Mouse (Mus musculus) urinary bladder, postnatal 14 days (tissue): ENCODE measurements around the gene Ssc4d.

Experiments
- DNase-seq: peaks from one replicate; pipeline ENCODE4 v3.0.0; 2021; ENCODE audit warnings: low spot score

Gene Ssc4d

DNA sequence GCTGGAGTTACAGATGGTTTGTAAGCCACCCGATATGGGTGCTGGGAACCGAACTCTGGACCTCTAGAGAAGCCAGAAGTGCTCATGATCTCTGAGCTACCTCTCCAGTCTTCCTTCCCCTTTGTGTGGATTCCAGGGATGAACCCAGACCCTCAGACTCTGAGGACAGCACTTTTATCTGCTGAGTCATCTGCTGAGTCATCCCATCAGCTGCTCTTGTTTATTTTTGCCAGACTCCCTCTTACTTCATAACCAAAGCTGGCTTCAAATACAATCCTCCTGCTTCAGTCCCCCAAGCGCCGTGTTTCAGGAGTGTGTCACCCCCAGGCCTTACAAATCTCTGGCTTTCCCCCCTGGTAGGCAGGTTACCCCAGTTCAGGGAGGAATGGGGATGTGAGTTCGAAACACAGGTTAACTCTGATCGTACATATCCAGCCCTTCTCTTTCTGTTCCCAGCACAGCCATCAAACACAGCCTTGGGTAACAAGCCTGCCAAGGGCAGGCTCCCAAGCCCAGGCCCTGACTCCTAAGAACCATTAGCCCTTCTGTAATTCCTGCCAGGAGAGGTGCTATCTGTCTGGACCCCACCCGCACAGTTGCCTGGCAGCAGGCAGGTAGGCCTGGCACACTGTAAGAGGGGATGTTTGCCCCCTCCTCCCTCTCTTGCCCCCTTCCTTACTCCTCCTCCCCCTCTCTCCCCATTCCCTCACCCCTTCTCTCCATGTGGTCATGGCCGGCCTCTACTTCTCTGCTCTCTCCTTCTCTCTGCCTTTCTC lies 1.8 kb upstream of the Ssc4d start:
- DNase-seq: no peak

GRCm38 (mm10) chr5:135971876-135972275 lies 2.5 kb downstream of the Ssc4d start:
- no peak for DNase-seq

DNA sequence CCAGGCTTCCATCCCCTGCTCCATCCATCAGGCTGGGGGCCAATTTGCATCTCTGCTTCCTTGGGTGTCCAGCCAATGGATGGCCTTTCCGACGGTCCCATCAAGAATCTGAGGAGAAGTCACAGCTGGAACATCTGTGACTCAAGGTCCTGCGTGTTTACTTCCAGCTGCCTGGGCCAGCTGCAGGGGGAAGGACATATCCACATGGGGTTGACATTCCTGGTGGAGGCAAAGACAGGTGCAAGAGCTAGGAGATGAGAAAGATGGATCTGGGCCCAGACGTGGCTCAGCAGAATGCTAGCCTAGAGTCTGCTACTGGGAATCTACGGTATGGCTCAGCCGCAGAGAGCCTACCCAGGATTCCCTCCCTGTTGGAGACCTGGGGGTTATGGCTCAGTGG lies 4.1 kb downstream of the Ssc4d start:
- no peak for DNase-seq

DNA sequence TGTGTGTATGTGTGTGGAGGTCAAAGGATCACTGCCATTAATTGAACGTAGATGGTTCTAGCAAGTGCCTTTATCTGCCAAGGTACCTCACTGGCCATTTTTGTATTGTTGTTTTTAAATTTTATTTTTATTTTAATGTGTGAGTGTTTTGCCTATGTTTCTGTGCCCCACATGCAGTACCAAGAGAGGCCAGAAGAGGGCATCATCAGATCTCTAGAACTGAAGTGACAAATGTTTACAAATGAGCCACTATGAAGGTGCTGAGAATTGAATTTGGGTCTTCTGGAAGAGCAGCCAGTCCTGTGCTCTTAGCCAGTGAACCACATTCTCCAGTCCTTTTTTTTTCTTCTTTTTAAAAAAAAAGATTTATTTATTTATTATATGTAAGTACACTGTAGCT lies 5.5 kb downstream of the Ssc4d start:
- peak; percentile 48 for DNase-seq

DNA sequence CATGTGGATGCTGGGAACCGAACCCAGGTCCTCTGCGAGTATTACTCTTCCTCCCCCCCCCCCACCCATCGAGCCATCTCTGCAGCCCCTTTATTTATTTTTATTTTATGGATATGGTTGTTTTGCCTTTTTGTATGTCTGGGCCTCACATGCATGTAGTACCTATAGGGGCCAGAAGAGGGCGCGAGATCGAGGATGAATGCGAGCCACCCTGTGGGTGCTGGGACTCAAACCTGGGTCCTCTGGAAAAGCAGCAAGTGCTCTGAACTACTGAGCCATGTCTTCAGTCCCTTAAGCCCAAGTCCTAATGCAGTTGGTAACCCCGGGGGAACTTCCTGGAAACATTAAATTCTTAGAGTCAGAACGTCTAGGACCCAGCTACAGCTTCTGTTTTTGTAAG lies 7.5 kb downstream of the Ssc4d start:
- DNase-seq: no peak

DNA sequence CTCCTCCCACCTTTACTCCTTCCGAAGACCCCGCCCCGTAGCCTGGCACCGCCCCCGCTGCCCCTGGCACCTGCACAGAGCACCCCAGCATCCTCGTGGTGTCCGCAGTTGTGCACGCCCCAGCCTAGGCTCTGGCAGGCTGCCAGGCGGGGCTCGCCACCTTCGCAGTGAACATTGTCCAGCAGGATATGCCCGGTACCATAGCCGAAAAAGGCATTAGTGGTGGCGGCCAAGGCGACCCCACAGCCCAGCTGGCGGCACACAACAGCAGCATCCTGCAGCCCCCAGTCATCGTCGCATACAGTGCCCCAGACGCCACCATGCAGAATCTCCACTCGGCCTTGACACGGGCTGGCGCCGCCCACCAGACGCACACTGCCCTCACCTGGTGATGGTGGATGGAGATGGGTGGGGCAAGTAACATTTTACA lies 8.8 kb downstream of the Ssc4d start:
- peak; percentile 59 for DNase-seq

DNA sequence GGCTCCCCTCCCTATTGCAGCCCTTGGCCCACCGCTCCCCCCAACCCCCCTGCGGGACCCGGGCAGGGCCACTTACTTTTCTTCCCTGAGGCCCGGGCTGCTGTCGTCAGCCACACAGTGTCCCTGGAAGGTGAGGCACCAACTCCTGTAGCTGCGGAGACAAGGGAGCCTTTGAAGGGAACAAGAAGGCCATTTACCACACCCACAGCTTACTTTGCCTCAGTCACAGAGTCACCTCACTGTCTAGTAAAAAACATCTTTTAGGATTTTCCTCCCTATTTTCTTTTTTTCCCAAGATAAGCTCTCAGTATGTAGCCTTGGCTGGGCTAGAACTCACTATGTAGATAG lies 11.1 kb downstream of the Ssc4d start:
- no peak for DNase-seq

GRCm38 (mm10) chr5:135962492-135963279 lies 11.6 kb downstream of the Ssc4d start:
- DNase-seq: peak; percentile 99

DNA sequence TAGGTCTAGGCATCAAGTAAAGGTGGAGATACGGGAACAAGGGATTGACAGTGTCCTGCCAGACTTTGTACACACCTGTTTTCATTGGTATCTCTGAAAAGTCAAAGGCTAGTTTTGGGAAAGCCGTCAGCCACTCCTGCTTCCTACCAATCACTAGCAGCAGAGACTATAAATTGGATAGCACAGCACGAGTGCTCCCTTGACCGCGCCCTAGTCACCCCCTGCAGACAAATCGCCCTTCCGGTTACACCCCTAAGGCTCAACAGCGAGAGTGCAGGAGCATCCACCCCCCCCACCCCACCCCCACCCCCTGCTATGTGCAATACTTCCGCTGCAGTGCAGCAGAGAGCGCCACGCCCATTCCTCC lies 12.2 kb downstream of the Ssc4d start:
- DNase-seq: no peak

GRCm38 (mm10) chr5:135960909-135961635 lies 13.3 kb downstream of the Ssc4d start:
- DNase-seq: no peak

- peak; percentile 14 for DNase-seq
Observed at GRCm38 (mm10) chr5:135959911-135960310, 14.4 kb downstream of the Ssc4d start.

DNA sequence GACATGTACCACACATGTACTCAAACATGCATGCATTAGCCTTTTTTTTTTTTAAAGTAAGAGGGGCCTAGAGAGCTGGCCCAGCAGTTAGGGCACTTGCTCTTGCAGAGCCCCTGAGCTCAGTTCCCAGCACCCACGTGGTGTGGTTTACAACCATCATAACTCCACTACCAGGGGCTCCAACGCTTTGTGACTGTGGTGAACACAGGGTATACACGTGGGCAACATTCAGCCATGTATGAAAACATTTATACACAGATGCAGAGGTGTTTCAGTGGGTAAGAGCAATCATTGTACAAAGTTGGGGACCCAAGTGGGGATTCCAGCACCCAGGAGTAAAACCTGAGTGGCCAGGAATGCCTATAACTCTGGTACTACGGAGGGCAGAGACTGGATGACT lies 16.0 kb downstream of the Ssc4d start:
- DNase-seq: no peak

- peak; percentile 96 for DNase-seq
Observed at GRCm38 (mm10) chr5:135957207-135957974, 16.9 kb downstream of the Ssc4d start.

DNA sequence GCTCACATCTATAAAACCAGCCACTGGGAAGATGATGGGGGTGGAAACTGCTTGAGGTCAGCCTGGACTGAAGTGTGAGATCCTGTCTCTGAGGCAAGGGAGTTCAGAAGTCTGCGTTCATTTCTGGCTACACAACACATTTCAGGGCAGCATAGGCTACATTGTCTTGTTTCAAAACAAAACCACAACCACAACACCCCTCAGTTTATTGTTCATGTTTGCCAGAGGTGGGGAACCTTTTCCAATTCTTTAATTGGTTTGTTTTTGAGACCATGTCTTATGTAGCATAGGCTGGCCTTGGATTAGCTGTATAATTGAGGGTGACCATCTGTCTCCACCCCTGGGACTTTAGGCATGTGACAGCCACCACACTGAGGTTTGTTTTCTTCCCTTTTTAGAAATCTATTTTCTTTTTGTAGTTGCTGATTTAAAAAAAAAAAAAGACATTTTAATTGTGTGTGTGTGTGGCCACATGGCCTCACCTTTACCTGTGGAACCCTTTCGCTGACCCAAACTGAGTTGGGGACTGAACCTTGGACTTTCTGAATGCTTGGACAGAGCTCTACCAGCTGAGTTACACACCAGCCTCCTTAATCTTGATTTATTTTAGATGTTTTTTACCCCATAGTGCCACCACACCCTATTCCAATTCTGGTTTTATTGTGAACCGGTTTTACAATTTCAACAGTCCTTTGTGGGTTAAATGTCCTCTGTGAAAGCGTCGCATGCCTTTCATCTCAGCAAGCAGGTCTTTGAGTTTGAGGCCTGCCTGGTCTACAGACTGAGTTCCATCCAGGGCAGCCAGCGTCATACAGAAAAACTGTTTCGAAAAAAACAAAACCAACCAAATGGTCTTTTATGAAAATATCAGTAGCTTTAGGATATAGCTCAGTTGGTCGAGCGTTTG lies 17.8 kb downstream of the Ssc4d start:
- DNase-seq: no peak

DNA sequence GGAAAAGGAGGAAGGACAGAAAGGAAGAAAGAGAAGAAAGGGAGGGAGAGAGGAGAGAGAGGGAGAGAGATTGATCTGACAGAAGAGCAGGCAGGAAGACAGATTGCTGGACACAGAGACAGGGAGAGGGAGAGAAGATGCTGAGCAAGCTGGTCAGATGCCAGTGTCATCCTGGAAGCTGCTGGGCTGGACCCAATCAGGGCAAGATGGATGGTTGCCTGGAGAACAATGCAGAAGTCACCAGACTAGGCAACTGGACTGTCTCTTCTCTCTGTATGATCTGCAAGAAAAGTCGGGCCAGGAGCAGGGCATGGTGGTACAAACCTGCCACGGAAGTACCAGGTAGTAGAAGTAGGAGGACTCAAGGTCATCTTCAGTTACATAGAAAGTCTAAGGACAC lies 21.5 kb downstream of the Ssc4d start:
- no peak for DNase-seq

DNA sequence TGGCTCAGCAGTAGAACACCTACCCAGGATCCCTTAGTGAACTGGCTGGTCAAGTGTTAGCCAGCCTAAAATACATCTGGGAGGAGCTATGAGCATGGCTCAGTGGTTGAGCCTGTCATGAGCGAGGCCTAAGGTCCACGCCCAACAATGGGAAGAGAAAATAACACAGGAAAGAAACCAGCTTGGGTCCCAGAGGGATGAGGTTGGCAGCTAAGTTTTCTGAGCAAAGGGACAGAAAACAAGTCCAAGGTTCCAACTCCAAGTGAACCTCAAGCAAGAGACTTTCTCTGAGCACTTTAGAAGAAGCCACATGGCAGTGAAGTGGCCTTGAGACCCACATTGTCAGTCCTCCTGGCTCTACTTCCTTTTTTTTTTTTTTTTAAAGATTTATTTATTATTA lies 22.7 kb downstream of the Ssc4d start:
- no peak for DNase-seq

DNA sequence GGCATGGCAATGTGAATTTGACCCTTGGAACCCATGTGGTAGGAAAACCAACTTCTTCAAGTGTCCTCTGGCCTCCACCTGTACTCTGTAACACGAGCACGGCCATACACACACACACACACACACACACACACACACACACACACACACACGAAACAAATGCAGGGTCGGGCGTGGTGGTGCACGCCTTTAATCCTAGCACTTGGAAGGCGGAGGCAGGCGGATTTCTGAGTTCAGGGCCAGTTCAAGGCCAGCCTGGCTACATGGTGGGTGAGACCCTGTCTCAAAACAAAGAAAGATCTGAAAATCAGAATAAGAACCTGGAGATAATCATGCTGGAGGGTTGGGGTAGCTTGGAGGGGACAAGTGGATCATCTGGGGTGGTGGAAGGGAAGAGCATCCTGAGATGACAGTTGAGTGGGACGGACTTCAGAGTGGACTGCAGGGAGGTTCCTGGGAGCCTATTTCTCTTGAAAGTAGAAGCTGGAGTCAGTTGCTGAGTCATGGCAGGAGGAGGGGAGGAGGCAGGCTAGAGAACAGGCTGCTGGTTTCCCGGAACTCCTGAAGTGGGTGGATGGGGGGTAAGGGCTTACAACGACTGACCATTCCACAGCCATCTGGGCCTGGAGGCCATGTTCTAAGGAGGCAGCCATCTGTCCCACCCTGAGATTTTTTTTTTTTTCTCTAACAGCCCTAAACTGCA lies 23.5 kb downstream of the Ssc4d start:
- DNase-seq: peak; percentile 22

DNA sequence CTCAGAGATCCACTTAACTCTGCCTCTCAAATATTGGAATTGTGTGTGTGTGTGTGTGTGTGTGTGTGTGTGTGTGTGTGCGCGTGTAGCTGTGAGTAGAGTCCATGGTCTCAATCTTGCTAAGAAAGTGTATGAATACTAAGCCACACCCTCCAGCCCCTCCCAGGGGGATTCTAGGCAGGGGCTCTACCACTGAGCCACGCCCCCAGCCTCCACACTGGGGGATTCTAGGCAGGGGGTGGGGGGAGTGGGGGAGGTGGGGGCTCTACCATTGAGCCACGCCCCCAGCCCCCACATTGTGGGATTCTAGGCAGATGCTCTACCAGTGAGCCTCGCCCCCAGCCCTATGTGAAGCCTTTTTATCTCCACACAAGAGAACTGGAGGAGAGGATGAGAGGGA lies 27.7 kb downstream of the Ssc4d start:
- DNase-seq: no peak

DNA sequence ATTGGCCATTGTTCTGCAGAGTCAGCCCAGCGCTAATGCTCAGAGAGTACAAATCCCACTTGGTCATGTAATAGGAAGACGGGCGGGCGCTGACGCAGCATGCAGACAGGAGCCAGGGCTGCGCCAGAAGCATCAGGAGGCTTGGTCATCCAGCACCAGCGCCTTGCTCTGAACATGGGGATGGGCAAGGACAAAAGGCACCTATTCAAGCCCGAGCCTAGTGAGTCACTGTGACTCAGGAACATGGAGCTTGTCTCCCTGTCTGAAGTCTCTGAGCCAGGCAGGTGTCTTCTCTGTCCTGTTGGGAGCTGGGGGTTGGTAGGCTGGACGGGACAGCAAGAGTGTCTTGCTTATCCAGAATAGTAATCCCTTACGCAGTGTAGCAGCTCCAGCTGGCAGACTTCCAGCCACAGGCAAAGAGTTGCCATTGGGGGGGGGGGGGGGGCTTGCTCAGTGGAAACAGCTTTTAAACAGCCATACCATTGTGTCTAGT lies 28.4 kb downstream of the Ssc4d start:
- peak; percentile 13 for DNase-seq

GRCm38 (mm10) chr5:135942710-135943109 lies 31.6 kb downstream of the Ssc4d start:
- DNase-seq: no peak
